Mouse (Mus musculus): Measurements from ENCODE around the gene Lpcat4.
A peak's percentile ranks its signal among the peaks of the same experiment; 100 is the strongest.

The Lpcat4 gene

DNA sequence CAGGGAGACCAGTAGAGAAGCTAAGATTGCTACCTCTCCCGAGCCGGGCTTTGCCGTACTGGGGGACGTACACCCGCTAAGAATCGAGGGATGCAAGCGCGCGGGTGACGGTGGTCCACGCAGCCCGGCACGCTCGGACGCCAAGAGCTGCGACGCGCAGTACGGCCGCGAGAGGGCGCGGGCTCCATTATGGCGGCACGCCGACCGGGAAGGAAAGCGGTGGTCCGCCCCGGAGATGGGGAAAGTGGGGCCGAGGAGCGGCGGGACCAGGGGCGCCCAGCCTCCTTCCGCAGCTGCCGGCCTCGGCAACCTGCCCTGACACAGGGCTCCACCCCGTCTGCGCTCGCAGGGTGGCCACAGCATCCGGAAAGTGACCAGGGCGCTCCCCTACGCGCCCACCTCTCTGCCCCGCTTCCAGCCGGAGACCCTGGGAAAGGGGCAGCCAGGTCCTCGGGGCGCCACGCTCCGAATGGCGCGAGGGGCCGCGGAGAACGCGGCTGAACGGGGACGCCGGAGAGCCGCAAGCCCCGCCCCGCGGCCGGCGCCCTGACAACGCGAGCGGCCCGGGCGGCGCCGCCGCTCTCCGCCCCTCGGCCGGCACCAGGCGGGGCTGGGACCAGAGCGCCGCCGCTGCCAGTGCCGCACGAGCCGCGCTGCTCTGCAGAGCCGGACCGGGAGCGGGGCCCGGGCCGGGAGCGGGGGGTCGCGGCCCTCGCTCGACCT, at the start of gene Lpcat4:
Gene Lpcat4 (plus strand): TSS at position 257 of the 723 bp plus-strand sequence.
- DNase-seq (ENCODE audit: low spot score in 2 of 2), result peak; percentile 77 to 88

DNA sequence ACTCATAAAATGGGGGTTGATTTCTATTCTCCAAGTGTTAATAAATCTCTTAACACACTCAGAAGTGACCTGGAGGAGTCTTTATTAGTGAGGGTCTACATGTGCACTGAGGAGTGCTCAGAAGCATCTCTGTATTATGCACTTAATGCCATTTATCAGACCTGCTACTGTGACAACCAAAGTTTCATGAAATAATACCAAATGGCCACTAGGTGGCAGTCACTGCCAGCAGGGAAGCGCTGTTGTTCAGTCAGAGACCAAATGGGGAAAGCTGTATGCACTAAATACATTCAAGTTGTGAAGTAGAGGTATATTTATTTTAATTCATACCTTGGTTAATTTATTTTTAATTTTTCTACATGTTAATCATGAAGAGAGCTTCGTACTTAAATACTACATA, 42.4 kb upstream of the Lpcat4 start:
- peak in 1 of 2 experiments; percentile 43 for DNase-seq (ENCODE audit: low spot score in 2 of 2)

DNA sequence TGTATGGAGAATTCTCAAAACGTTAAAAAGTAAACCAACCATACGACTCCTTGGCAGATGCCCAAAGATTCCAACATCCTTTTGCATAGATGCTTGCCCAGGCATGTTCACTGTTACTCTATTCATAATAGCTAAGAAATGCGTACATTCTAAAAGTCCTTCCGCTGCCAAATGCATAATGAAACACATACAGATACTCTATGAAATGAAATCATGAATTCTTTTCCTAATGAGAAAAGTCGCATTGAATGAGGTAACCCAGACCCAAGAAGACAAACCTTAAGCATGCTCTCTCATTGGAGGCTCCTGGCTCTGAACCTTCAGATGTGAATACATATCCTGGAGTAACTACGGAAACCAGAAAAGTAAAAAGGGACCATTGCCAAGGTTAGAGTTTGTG, 36.2 kb upstream of the Lpcat4 start:
- DNase-seq (ENCODE audit: low spot score in 2 of 2), result no peak

DNA sequence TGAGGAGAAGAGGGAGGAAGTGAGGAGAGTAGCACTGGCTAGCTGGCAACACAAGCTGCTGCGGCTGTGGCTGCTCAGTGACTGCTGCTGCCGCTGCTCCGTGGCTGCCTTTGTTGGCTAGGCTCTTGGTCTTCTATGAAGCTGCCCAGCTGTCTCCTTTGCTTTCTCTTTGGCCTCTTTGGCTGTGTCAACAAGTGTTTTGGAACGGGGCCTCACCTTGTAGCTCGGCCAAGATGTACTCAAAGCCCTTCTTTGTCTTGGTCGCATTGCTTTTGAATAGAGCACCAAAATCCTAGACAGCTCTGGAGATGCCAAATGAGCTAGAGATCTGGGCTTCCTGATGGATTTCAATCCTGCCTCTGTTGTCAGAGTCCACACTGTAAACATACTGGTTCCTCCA, 29.1 kb upstream of the Lpcat4 start:
- DNase-seq (ENCODE audit: low spot score in 2 of 2), result no peak

DNA sequence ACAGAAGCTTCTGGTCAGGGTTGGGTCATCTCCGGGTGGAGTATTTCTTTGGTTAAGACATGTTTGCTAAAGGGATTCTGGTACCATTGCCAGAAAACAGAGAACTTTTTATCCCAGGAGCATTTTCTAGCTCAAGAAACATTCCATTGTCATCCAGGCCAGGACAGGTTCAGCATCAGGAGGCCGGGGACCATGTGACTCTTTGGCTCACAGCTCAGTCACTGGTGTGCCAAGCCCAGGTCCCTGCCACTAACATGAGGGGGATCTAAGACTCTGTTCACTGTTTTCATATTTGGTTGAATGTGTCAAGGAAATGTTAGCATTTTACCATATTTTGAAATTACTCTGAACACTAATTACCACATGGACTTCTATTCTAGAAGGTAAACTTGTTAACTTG, 28.6 kb upstream of the Lpcat4 start:
- no peak for DNase-seq (ENCODE audit: low spot score in 2 of 2)

DNA sequence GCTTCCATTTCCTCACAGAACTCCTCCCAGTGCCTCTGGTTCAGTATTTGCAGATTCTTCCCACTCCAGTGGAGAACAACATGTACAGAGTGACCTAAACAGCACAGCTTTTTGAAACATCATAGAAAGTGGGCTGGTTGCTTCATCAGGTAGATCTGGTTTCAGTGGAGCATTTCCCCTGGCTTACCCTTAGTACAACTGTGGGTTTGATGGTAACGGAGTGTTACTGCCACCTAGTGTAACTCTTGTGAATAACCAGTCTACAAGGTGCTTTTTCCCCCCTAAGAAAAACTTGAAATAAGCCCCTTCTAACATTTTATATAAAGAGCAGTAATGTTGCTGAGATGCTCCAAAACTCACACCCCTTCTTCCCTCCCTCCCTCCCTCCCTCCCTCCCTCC, 23.3 kb upstream of the Lpcat4 start:
- DNase-seq (ENCODE audit: low spot score in 2 of 2), result peak in 1 of 2 experiments; percentile 25

DNA sequence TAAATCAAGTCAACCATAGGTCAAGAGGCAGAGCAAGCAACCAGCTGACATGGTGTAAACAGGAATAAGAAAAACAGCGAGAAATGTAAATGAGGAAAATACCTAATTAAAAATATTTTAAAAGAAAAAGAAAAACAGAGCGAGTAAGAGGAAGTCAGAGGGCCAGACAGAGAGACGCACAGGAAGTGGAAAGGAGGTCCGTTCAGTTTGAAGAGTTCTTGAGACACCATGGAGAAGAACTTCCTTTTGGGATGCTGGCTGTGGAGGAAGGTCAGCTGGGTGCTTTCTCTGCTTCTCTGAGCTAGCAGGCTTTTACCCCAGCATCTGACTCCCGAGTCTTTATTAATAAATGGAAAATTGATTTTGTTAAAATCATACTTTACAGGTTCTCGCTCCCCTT, 21.7 kb upstream of the Lpcat4 start:
- DNase-seq (ENCODE audit: low spot score in 2 of 2), result no peak

DNA sequence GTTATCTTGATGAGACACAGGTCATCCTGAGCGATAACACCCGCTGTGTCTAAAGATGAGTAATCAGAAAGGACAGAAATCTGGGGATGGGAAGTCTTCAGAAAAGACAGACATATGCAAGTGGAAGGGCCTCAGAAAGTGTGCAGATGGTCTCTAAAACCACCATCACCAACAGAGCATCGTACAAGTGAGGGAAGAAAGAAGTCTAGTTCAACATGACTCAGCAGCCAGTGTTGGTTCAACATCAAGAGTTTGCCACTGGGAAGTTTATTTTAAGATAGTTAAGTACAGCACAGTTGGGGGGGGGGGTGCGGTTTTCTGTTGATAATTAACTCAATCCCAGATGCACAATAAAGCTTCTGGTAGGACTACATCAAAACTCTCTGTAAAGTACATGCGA, 18.4 kb upstream of the Lpcat4 start:
- DNase-seq (ENCODE audit: low spot score in 2 of 2), result no peak

DNA sequence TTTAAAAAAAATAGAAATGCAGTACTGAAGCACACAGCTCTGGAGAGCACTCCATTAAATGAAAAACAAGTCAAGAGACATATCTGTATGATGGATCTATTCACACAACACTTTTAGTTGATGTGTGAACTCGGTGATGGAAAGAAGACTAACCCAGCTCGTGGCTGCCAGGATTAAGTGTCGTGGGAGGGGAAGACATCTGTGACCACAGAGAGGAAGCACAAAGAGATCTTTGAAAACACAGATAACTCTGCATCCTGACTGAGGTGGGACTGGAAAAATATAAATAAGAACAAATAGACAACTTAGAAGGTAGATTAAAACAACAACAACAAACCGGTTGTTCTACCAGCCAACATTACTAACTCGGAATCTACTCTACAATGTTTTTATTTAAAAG, 16.7 kb upstream of the Lpcat4 start:
- no peak for DNase-seq (ENCODE audit: low spot score in 2 of 2)

DNA sequence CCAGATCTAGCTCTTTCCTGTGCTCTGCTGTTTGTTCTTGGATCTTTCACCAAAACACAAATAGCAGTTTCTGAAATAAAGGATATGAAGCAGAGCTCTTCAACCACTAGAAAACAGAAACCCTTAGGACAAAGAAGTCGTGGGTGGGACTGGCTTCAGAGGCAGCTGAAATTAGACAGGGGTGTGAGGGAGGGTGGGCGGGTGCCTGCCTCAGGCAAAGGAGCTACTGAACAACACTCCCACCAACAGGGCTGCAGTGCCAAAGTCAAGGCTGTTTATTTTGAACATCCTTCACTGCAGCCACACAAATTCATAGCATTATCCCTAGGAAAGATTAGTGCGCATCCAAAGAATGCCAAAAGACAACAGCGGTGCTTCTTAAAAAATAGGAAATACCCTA, 14.9 kb upstream of the Lpcat4 start:
- DNase-seq (ENCODE audit: low spot score in 2 of 2), result no peak

DNA sequence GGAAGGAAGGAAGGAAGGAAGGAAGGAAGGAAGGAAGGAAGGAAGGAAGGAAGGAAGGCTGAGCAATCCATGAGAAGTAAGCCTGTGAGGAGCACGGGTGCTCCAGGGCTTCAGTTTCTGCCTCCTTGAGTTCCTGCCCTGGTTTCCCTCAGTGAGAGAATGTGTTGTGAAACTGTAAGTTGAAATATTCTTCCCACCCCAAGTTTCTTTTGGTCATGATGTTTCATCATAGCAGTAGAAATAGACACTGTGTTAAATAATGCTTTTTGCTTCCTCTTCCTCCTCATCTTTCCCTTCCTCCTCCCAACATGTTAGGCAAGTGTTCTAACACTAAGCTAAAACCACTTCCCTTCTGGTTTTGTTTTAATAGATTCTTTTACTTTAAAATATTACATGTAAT, 6.6 kb upstream of the Lpcat4 start:
- DNase-seq (ENCODE audit: low spot score in 2 of 2), result no peak

DNA sequence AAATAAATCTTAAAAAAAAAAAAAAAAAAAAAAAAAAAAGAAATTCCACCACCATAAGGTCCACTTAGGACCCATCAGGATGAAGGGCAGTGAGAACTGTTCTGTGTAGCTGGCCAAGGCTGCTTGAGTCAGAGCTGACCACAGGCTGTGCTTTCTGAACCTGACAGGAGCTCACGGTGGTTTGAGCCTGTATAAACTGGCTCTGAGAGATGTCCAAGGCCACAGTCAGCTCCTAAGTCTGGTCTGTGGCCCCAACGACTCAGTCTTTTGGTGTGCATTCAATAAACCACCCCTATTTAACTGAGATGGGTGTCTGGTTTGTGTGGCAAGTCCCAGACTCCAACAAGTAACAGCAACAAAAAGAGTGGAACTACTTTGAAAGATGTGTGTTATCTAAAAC, 2.6 kb upstream of the Lpcat4 start:
- DNase-seq (ENCODE audit: low spot score in 2 of 2), result no peak

DNA sequence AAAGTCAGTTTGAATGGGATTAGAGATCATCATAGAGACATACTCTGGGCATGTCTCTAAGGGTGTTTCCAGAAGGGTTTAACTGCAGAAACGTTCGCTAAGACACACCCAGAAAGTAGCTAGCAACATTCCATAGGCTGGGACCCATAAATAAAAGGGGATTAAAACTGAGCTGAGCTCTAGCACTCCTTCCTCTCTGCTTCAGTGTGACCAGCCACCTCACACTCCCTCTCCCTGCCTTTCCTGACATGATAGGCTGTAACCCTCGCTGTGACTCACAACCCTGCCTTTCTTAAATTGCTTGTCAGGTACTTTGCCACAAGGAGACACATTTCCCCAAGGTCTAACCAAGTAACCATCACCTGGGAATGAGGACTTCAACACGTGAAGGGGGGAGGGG, 1.3 kb upstream of the Lpcat4 start:
- DNase-seq (ENCODE audit: low spot score in 2 of 2), result no peak

DNA sequence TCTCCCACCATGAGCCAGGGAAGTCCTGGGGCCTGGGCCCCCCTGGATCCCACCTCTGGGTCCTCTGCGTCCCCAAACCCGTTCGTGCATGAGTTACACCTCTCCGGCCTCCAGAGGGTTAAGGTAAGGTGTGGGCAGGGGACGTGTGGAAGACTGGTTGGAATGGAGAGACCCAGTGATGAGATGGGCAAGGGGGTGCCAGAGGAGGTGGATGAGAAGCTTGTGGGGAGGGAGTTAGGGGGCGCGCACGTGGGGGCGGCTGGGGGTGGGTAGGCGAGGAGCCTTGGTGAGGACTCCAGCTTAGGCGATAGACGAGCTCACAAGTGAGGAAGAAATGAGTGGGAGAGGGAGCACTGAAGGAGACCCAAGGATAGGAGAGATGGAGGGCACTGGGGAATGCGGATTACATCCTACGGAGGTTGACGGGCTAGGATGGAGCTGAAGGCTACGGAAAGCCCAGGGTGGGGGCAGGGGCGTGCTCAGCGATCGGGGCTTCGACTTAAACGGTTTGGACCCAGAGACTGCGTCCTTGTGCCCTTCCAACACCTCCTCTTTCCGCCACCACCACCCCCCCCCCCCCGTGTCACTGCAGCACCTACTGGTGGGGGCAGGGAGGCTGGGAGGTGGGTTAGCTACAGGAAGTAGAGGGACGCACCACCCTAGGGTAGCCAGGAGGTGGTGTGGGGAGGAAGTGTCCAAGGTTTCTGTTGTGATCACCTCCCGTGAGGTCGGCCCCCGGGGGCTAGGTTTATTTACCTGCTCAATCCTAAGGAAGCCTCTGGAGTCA, 860 bp downstream of the Lpcat4 start:
- peak; percentile 29 to 30 for DNase-seq (ENCODE audit: low spot score in 2 of 2)

DNA sequence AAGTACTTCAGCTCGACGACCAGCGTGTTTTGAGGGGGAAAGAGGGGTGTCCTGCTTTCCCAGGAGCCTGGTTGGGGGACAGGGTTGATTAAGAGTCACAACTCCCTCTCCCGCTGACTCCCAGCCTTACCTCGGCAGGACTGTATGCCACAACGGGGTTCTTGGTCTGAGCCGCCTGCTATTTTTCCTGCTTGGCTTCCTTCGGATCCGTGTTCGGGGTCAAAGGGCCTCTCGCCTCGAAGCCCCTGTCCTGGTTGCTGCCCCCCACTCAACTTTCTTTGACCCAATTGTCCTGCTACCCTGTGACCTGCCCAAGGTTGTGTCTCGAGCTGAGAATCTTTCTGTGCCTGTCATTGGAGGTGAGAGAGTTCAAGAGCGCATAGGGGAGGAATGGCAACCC, 2.5 kb downstream of the Lpcat4 start:
- DNase-seq (ENCODE audit: low spot score in 2 of 2), result no peak

DNA sequence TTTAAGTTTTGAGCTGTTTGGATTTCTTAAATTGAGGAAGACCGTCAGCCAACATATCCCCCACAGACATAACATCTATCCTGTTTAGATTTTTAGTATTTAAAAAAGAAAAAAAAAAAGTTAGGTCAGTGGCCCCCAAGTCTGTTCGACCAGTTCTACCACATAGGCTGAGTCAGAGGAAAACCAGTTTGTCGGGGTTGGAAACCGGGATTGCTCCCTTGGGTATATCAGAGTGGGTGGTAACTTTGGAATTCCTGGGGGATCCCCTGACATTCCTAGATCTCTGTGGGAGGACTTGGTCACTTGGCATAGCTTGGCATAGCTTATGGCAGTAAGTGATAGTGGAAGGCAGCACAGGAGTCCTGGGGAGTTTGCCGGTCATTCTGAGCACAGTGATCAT, 6.0 kb downstream of the Lpcat4 start:
- no peak for DNase-seq (ENCODE audit: low spot score in 2 of 2)

DNA sequence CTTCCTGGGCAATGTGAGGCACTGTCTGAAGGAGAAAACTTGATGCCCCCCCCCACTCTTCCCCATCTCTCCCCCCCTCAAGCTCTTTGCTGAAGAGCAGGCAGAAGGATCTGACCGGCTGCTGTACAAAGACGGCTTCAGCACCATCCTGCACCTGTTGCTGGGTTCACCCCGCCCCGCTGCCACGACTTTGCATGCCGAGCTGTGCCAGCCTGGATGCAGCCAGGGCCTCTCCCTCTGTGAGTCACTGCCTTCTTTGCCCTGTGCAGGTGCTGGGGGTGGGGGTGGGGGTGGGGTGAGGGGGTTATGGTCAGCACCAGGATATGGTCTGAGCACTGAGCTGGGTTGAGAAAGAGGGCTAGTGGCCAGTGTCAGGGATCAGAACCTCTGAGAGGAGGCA, 6.9 kb downstream of the Lpcat4 start:
- no peak for DNase-seq (ENCODE audit: low spot score in 2 of 2)

DNA sequence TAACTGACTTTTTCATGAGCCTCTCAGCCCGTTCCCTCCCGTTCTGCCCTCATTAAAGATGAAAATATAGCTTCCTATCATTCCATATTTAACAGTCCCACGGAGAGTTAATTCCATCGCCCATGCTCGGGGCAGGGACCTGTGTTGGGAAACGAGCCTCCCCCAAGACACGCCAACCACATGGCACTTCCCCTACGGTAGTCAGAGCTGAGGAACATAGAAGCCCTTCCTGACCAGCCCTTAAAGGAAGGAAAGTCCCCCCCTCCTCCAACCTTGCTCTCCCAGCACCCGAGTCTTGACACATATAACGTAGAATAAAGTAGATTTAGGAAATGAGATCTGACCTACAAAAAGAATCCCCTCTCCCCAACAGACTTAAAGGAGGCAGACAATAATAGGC, 8.1 kb downstream of the Lpcat4 start:
- no peak for DNase-seq (ENCODE audit: low spot score in 2 of 2)

DNA sequence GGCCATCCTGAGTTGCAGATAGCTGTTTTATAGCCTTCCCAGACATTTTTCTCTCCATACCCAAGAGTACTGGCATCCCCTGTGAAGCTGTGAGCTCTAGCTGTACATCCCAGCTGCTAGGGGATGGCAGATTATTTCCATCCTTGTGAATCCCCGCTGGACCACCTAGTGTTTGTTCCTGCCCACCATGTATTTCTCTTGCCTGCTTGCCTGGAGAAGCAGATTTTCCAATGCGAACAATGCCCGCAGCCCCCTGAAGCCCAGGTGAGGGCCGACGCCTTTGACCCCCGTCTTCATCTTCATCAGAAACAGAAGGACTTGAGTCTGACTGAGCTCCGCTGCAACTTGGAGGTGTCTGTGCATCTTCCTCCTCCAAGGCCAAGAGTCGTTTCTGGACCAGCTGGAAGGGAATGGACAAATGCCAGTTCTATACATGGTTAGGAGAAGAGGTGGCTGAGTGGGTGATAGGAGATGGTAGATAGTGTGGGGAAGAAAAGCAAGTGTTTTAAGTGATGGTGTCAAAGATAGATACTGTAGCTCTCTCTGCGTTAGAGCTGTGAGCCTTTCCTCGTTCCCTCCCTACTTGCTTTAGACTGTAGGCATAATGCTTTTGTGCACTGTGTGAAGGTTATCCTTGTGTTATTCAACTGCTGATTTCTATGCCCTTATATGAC, 10.6 kb downstream of the Lpcat4 start:
- no peak for DNase-seq (ENCODE audit: low spot score in 2 of 2)

DNA sequence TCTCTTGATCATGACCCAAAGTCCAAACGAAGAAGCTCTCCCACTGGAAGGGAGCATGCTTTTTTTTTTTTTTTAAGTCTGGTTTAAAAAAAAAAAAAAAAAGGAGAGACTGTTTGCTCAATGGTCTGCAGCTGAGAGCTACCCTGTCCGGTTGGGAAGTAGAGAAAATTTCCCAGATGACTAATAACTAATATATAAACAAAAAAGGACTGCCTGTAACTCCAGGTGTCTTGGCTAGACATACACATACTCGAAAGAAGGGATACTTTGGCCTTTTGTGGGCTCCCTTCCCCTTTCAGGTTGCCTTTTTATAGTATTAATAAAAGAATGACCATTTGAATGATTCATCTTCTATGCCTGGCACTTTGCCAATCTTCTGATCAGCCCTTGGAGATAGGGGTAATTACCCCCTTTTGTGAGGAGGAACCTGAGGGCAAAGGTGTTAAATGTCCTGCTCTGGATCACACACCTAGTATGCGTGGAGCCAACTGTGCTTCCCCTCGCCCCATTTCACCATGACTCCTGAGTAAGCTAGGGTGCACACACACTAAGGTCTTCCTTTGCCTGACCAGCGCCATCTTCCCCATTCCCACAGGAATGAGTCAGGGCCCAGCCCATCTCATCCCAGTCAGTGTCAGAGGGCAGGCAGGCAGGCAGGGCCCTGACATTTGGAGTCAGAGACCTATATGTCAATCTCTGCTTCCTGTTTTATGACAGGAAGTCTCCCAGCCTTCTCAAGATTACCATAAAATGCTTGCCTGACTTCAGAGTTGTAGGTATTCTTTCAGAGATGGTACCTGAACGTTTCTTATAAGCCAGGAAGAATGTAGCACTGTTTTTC, 15.6 kb downstream of the Lpcat4 start:
- no peak for DNase-seq (ENCODE audit: low spot score in 2 of 2)

DNA sequence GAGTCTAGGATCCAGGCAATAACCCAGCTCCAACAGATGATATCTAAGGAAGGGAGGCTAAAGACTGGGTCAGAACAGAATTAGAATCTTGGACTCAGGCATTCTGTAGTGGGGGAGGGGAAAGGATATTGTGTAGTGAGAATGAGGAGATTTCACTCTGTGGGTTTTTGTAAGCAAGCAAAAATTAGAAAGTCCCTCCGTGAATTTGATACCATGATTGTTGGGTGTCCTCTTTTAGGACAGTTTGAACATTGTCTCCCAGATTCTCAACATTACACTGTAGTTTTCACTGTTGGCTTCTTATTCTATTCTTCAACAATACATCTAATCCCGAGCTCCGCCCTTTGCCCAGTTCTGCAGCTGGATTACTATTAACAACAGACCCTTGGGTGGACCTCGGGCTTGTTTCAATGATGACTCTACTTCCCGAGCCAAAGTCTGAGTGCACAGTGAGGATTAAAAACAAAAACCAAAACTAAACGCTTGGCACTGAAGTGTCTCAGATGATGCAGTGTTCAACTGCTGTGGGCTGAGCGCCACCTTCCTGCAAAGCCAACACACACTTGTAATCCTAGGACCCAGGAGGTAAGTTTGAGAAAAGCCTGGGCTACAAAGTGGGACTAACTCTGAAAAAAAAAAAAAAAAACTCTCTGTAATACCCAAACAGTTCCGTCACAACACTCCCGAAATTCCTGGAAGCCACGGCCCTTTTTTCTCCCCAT, 20.1 kb downstream of the Lpcat4 start, which contains the start of gene Nutm1:
Gene Nutm1 (minus strand): TSS at position 51 of the 722 bp plus-strand sequence.
- no peak for DNase-seq (ENCODE audit: low spot score in 2 of 2)
